Mouse (Mus musculus) cerebral cortex, adult 2 months (tissue): ENCODE results near the gene Nudcd2.

Experiments
- WGBS: fragments of 180-500 bp; shearing (Covaris S2); methylation state at CpG from one replicate; pipeline ENCODE4 v1.1.7; 2018; 5-methylcytosine and 5-hydroxymethylcytosine counted together

Gene Nudcd2

DNA sequence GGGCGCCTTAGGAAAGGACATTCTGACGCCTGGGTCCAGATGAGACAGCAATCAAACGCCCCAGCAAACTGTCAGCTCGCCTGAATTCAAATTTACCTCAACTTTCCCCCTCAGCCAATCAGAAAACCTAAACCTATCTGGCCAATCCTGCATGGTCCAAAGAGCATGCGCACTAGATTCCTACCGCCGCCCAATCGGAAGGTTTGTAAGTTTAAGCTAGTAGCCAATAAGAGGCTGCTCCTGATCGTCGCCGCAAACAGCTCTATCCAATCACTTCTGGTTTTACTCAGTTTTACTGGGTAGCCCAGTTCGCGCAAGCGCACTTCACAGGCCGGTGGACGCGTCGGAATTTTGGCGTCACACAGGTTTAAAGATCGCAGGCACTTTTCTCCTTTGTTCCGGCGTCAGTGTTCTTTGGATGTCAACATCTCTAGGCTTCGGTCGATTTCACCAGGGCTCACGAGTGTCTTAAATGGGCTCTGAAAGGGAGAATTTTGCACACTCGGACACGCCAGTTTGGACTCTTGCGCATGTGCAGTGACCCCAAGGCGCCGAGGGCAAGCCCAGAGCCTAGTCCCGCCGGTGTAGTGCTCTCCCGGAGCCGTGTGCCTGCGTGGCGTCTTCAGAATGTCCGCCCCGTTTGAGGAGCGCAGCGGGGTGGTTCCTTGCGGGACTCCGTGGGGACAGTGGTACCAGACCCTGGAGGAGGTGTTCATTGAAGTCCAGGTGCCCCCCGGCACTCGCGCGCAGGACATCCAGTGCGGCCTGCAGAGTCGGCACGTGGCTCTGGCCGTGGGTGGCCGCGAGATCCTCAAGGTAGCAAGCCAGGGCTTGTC lies at the start of gene Nudcd2, which contains the start of gene Hmmr:
Nudcd2 (plus strand) TSS at position 329 of the 836 bp plus-strand sequence.
Hmmr (minus strand) TSS at position 84 of the 836 bp plus-strand sequence.
- WGBS, result under 1% methylated on average over 52 of the region's 52 CpGs

- WGBS, result 16% methylated on average over 5 of the region's 5 CpGs
These were observed 42.9 kb upstream of the Nudcd2 start for GRCm38 (mm10) chr11:40690444-40691127.

GRCm38 (mm10) chr11:40692101-40692509 lies 41.4 kb upstream of the Nudcd2 start:
- under 1% methylated on average over 28 of the region's 28 CpGs for WGBS

- WGBS, result under 1% methylated on average over 36 of the region's 36 CpGs
These were observed 40.7 kb upstream of the Nudcd2 start for GRCm38 (mm10) chr11:40692511-40693365.

- under 1% methylated on average over 16 of the region's 16 CpGs for WGBS
These were observed 40.0 kb upstream of the Nudcd2 start for GRCm38 (mm10) chr11:40693366-40693951.

DNA sequence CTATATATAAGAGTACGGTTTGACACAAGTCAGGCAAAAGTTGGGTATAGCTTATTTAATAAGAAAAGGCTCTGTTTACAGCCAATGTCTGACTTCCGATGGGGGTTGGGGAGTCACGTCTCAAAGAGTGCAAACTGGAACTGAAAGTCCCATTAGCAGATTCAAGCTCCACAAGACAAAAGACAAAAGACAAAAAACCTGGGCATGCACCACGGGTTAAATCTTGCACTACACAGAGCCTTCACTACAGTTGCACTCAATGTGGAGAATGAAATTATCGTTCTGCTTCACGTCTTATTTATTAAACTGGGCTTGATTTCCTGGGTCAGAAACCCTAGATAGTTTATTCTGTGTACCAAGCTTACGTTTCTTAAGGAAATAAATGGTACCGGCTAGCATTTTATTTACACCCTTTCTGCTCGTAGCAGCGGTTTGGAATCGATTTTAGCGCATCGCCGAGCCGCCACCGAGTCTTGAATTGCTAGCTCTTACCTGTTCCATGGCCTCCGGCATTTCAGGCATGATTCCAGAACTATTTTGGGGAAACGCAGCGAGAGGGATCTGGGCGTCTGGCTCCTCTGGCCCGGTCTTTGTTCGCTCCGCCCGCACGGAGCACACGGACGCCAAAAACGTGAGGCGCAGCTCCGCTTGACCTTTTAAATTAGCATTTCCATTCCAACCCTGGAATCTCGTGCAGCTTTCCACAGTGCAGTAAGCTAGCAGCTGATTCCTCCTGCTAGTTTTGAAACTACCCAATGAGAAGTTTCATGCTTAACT lies 39.0 kb upstream of the Nudcd2 start:
- under 1% methylated on average over 31 of the region's 31 CpGs for WGBS

GRCm38 (mm10) chr11:40695103-40695502 lies 38.4 kb upstream of the Nudcd2 start, which contains the start of gene Mat2b:
Mat2b (minus strand) TSS chr11:40695203.
- WGBS, result 71% methylated on average over 9 of the region's 9 CpGs

GRCm38 (mm10) chr11:40709899-40710298 lies 23.6 kb upstream of the Nudcd2 start:
- 88% methylated on average over 6 of the region's 6 CpGs for WGBS

DNA sequence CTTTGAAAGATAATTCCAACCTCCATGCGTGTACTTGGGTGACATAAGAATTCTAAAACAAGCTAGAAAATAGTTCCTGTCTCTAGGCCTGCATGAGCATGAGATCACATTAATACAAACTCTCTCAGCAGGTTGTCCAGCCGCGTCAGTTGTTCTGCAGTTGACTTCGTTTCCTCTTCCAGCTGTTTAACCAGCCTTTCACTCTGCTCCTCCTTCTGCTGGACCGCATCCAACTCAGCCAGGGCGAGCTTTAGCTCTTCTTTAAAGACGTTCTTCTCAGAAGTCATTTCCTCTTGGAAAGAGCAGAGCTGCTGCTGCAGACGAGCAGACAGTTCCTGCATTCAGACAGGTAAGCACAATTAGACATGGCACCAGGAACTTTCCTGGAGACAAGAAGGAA lies 19.6 kb upstream of the Nudcd2 start:
- 42% methylated on average over 8 of the region's 8 CpGs for WGBS

DNA sequence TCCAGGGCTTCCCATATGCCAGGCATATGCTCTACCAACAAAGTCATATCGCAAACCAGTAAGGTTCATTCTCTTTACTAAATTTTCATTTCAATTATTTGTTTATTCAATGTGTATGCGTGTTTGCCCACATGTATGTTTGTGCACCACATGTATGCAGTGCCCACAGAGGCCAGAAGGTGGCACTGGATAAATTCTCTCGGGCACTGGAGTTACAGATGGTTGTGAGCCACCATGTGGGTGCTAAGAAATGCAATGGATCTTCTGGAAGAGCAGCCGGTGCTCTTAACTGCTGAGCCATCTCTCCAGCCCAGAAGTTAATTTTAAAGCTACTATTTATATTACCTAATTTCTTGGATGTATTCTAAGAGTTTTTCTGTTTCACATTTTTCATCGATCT lies 17.9 kb upstream of the Nudcd2 start:
- WGBS, result 57% methylated on average over 5 of the region's 5 CpGs

- 2% methylated on average over 14 of the region's 14 CpGs for WGBS
These were observed 499 bp upstream of the Nudcd2 start for GRCm38 (mm10) chr11:40732997-40733338.

DNA sequence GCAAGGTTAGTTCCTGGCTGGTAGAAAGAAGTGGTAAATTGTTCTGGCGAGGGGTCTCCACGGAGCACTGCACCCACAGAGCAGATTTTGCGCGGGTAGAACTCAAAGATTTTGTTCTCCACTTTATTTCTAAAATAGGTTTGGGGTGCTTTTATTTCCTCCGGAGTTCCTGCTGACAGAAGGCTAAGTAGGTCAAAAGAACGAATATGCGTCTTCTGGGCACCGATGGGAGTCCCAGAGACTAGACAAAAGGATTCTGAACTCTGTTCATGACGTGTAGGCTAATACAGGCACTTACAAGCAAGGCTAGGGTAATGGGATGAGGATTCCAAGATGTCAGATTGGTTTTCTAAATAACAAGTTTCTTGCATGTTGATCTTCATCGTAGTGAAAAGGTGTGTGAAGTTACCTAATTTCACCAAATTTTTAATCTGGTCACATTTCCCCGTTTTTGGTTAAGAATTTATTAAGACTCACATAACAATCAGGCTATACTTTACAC lies 835 bp downstream of the Nudcd2 start:
- WGBS, result 5% methylated on average over 11 of the region's 11 CpGs

- 80% methylated on average over 3 of the region's 3 CpGs for WGBS
These were observed 3.9 kb downstream of the Nudcd2 start for GRCm38 (mm10) chr11:40737369-40737768.

DNA sequence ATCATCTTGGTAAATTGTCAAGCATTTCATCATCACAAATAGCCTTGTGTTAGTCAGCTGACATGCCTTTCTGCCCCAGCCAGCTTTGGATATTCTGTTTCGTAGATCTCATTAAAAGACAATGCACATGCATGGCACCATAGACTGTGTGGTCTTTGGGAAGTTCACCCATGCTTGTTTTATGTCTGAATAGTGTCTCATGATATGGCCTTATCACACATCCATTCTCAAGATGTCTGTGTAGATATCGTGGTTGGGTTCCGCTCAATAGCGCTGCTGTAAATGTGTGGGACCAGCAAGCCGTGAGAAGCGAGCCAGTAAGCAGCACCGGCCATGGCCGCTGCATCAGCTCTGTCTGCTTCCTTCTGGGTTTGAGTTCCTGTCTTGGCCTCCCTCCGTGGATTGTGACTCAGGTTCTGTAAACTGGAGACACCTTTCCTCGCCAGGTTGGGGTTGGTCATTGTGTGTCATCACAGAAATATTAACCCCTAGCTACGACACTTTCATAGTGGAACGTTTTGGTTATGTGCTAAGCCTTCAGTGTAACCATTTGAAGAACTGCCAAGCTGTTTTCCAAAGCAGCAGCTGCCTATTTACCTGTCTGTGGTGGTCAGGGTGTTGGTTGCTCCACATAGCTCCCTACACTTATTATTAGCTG lies 8.3 kb downstream of the Nudcd2 start:
- 92% methylated on average over 12 of the region's 12 CpGs for WGBS

DNA sequence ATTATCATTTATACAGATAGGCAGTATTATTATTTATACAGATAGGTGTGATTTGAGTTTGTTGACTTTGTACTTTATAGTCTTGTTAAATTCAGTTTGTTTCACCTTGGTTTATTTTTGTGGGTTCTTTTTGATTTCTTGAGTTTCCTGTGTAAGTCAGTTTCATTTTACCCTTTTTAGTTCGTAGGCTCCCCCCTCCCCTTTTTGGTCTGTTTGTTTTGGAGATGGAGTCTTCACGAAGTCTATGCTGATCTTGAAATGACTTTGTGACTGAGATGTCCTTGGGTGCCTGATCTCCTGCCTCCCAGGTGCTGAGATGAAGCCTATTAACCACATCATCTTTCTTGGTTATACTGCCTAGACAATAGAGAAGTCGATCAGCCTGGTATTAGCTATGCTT lies 10.9 kb downstream of the Nudcd2 start:
- 84% methylated on average over 3 of the region's 3 CpGs for WGBS

- WGBS, result 81% methylated on average over 12 of the region's 12 CpGs
These were observed 12.9 kb downstream of the Nudcd2 start for GRCm38 (mm10) chr11:40746361-40746760.

- WGBS, result 72% methylated on average over 2 of the region's 2 CpGs
These were observed 14.2 kb downstream of the Nudcd2 start for GRCm38 (mm10) chr11:40747716-40748115.

DNA sequence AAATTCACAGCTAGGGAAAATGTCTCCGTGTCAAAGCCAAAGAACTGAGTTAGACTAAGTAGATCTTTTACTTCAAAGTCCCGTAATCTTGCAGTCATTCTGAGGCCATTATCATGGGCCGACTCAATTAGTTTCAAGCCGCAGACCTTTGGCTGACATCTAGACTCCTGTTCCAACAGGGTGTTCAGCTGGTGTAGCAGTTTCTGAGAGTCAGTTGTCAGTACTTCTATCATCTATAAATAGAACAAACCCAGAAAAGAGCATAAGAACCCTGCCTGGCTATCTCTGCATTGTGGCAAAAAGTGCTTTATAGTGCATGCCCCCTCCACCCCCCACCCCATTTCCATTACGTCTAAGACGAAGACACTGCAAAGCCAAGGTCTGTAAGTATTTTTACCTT lies 20.4 kb downstream of the Nudcd2 start:
- 51% methylated on average over 6 of the region's 6 CpGs for WGBS

DNA sequence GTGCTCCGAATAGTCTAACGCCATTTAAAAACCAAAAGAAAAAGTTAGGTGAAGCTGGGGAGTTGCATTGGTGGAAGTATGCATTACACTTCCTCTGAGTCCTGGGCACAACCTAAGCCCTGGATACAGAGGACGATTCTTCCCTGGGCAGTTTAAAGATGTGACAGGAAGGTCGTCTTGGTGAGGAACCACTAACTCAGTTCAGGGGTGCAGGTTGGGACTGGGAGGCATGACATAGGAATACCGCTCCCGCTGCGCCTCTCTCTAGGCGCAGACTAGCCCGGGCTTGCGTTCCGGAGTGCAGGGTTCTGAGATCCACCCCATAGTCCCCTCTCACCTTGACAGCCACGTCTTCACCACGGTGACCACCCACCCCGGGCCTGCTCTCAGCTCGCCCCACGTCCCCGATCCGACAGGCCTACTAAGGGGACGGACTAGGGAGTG lies 21.2 kb downstream of the Nudcd2 start:
- WGBS, result under 1% methylated on average over 19 of the region's 19 CpGs

- under 1% methylated on average over 25 of the region's 25 CpGs for WGBS
These were observed 21.7 kb downstream of the Nudcd2 start, which contains the start of gene Ccng1 for GRCm38 (mm10) chr11:40755109-40755627. Ccng1 (minus strand) TSS chr11:40755311.
